Mouse (Mus musculus): ENCODE results near the gene Irf8. TPM values are rescaled to one million over a fixed set of nuclear protein-coding genes. Genes with fewer than 3 reads are reported as not detected.
"Not testable (repeated sequence)": the region's sequence is repeated elsewhere in the genome, so short reads cannot be mapped to it uniquely, and the experiment has no call there.

Irf8 gene
- polyA plus RNA-seq, 1 experiment from 2014 or later, result 11.6 TPM

DNA sequence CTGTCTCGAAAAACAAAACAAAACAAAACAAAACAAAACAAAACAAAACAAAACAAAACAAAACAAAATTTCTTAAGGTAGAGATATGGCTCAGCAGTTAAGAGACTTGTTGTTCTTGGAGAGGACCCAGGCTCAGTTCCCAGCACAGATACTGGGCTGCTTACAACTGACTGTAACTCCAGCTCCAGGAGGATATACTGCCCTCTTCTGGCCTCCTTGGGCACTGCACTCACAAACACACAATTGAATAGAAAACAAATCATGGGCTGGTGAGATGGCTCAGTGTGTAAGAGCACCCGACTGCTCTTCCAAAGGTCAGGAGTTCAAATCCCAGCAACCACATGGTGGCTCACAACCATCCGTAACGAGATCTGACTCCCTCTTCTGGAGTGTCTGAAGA lies 12.1 kb upstream of the Irf8 start:
- not testable (repeated sequence) for H3K4me1 ChIP-seq (replicated peaks); H3K36me3 ChIP-seq; H3K9me3 ChIP-seq (replicated peaks); H3K27me3 ChIP-seq; DNase-seq; H3K4me3 ChIP-seq (replicated peaks); H3K4me2 ChIP-seq; H3K9ac ChIP-seq; H3K27ac ChIP-seq; ATAC-seq (ENCODE audit: low read depth)
- 76% methylated on average over 4 of the region's 4 CpGs for WGBS (ENCODE audit: insufficient replicate concordance)

DNA sequence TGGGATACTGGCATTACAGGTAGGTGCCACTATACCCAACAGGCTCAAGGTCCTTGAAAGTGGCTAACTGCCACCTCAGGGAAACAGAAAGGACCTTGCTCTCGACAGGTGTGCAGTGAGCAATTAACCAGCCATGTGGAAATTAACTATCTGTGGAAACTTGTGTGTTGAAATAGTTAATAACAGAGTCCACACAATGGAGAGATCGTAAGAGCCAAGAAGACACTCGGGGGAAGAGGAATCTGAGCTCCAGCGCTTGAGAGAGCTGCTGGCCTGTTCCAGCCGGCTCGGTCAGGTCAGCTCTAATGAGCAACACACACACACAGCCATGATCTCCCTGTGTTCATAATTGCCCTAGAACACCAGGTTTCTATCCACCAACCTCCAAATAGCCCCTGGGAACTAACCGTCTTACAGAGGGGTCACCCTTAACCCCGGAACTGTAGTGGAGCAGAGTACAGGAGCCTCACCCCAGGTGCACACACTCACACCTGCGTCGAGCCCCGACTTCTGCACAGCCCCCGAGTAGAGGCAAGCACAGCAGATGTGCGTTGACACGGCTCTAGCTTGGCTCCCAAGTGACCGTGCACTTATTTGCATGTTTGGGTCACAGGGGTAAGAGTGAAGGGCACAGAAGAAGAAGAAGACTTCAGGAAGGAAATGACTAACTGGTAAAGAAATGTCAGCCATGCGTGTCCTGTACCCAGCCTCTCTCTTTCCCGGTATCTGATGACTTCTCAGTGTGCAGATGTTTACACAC lies 11.2 kb upstream of the Irf8 start:
- no peak overlapping the region for H3K4me3 ChIP-seq (replicated peaks)
- ATAC-seq (ENCODE audit: low read depth), result no peak
- WGBS (ENCODE audit: insufficient replicate concordance), result 54% methylated on average over 17 of the region's 17 CpGs
- H3K27me3 ChIP-seq, result no peaks in the 10 kb centered on the region; the same call in 1 of the 2 replicates
- no peak overlapping the region for H3K9ac ChIP-seq
- H3K4me1 ChIP-seq (replicated peaks), result peaks cover 9% of the 10 kb centered on the region; the same call in 1 of the 2 replicates
- H3K36me3 ChIP-seq, result no peaks in the 10 kb centered on the region
- H3K27ac ChIP-seq, result no peak overlapping the region
- DNase-seq, result no peak
- no peaks in the 10 kb centered on the region for H3K9me3 ChIP-seq (replicated peaks)
- no peak overlapping the region for H3K4me2 ChIP-seq

GRCm38 (mm10) chr8:120725576-120725950 lies 10.6 kb upstream of the Irf8 start:
- H3K4me3 ChIP-seq (replicated peaks), result no peak overlapping the region
- H3K27ac ChIP-seq, result no peak overlapping the region
- no peaks in the 10 kb centered on the region; the same call in 1 of the 2 replicates for H3K27me3 ChIP-seq
- no peak overlapping the region for H3K9ac ChIP-seq
- 53% methylated on average over 5 of the region's 5 CpGs for WGBS (ENCODE audit: insufficient replicate concordance)
- no peak for DNase-seq
- no peaks in the 10 kb centered on the region for H3K36me3 ChIP-seq
- ATAC-seq (ENCODE audit: low read depth), result no peak
- H3K9me3 ChIP-seq (replicated peaks), result no peaks in the 10 kb centered on the region
- no peak overlapping the region for H3K4me2 ChIP-seq
- H3K4me1 ChIP-seq (replicated peaks), result peaks cover 9% of the 10 kb centered on the region; the same call in 1 of the 2 replicates

DNA sequence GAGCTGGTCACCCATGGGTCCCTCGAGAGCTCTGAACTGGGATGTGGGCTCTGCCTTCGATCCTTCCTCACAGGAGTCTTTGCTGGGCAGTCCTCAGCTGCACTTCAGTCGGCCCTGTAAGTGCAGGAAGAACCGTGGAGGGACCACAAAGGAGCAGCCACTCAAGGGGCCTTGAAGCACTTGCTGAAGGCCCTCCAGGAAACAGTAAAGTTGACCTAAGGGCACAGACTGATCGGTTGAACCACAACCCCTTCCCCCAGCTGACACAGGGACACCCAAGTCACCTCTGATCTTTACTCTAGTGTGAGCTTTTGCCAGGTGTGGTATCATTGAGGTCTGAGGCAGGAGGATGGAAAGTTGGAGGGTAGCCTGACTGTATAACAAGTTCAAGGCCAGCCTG lies 10.1 kb upstream of the Irf8 start:
- 23% methylated on average over 5 of the region's 5 CpGs for WGBS (ENCODE audit: insufficient replicate concordance)
- H3K36me3 ChIP-seq, result no peaks in the 10 kb centered on the region
- DNase-seq, result no peak
- no peak overlapping the region for H3K9ac ChIP-seq
- no peak for ATAC-seq (ENCODE audit: low read depth)
- no peak overlapping the region for H3K27ac ChIP-seq
- no peak overlapping the region for H3K4me3 ChIP-seq (replicated peaks)
- H3K27me3 ChIP-seq, result no peaks in the 10 kb centered on the region; the same call in 1 of the 2 replicates
- H3K4me2 ChIP-seq, result no peak overlapping the region
- no peaks in the 10 kb centered on the region for H3K9me3 ChIP-seq (replicated peaks)
- peaks cover 9% of the 10 kb centered on the region; the same call in 1 of the 2 replicates for H3K4me1 ChIP-seq (replicated peaks)

DNA sequence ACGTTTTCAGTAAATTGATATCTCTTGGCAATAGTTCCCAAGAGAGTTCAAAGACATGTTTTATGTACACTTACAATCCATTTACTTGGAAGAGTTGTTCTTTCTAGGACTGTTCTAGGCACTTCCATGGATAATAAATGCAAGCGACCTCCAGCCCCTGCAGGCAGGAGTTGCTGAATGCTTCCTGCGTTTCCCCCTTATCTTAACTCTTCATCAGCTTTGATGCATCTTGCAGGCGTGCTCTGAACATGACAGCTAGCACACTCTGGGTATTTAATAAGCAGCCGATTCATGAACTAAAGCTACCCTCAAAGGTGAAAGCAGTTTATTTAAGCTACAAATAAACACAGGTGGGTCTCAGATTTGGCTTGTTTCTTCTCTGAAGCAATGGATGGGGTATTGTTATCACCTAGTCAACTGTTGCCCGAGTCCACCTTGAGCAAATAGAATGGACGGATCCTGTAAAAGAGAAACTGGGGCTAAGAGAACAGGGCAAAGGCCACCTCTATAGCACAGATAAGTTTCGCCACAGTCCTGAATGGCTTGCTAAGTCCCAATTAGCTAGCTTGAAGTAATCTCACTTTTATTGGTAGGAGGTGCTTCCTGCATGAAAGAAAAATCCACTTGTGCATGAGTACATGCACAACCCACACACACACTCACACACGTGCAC lies 7.5 kb upstream of the Irf8 start:
- ATAC-seq (ENCODE audit: low read depth) (no peak), DNase-seq (no peak)
- Histone ChIP-seq H3K9ac (no peak overlapping the region), H3K4me2 (no peak overlapping the region), H3K4me3 (replicated peaks) (no peak overlapping the region), H3K27ac (no peak overlapping the region), H3K36me3 (no peaks in the 10 kb centered on the region), H3K9me3 (replicated peaks) (no peaks in the 10 kb centered on the region), H3K4me1 (replicated peaks) (peaks cover 9% of the 10 kb centered on the region; the same call in 1 of the 2 replicates), H3K27me3 (peaks cover 4% of the 10 kb centered on the region; the same call in 1 of the 2 replicates)
- 43% methylated on average over 9 of the region's 9 CpGs for WGBS (ENCODE audit: insufficient replicate concordance)

GRCm38 (mm10) chr8:120731582-120731981 lies 4.6 kb upstream of the Irf8 start:
- Histone ChIP-seq H3K4me3 (replicated peaks) (no peak overlapping the region), H3K4me2 (no peak overlapping the region), H3K36me3 (no peaks in the 10 kb centered on the region), H3K27ac (no peak overlapping the region), H3K9me3 (replicated peaks) (no peaks in the 10 kb centered on the region), H3K27me3 (peaks cover 32% of the 10 kb centered on the region), H3K4me1 (replicated peaks) (peaks cover 7% of the 10 kb centered on the region; the same call in 1 of the 2 replicates), H3K9ac (no peak overlapping the region)
- DNase-seq (no peak), ATAC-seq (ENCODE audit: low read depth) (no peak)
- 49% methylated on average over 14 of the region's 14 CpGs for WGBS (ENCODE audit: insufficient replicate concordance)

DNA sequence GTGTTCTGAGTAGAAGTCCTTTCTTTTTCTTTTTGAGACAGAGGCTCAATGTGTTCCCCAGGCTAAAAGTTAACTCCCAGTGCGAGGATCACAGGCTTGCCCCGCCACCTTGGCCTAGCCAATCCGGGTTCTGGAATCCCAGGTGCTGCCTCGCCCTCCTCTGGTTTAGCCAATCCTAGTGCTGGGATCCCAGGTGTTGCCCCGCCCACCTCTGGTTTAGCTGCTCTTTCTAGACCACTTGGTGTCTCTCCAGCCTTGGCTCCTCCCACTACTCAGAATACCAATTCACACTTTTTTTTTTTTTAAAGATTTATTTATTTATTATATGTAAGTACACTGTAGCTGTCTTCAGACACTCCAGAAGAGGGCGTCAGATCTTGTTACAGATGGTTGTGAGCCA lies 4.1 kb upstream of the Irf8 start:
- peaks cover 7% of the 10 kb centered on the region; the same call in 1 of the 2 replicates for H3K4me1 ChIP-seq (replicated peaks)
- H3K27me3 ChIP-seq, result peaks cover 37% of the 10 kb centered on the region
- ATAC-seq (ENCODE audit: low read depth) (no peak), DNase-seq (no peak)
- H3K9me3 ChIP-seq (replicated peaks), result no peaks in the 10 kb centered on the region
- no peak overlapping the region for H3K27ac ChIP-seq
- WGBS (ENCODE audit: insufficient replicate concordance), result 57% methylated on average over 6 of the region's 6 CpGs
- no peak overlapping the region for H3K4me2 ChIP-seq
- H3K9ac ChIP-seq, result no peak overlapping the region
- no peak overlapping the region for H3K4me3 ChIP-seq (replicated peaks)
- no peaks in the 10 kb centered on the region for H3K36me3 ChIP-seq

GRCm38 (mm10) chr8:120736486-120736885 lies 328 bp downstream of the Irf8 start:
- Histone ChIP-seq H3K36me3 (no peaks in the 10 kb centered on the region), H3K4me2 (peak overlapping the region; percentile 67), H3K9ac (peak overlapping the region; percentile 33; the same call in 1 of the 2 replicates), H3K4me1 (replicated peaks) (0 out of 2 replicates have a peak, but pooled peaks cover 3% of the 10 kb centered on the region), H3K27me3 (peaks cover 50% of the 10 kb centered on the region), H3K9me3 (replicated peaks) (no peaks in the 10 kb centered on the region), H3K27ac (no peak overlapping the region), H3K4me3 (replicated peaks) (peak overlapping the region; percentile 47)
- DNase-seq (no peak), ATAC-seq (ENCODE audit: low read depth) (no peak)
- 3% methylated on average over 11 of the region's 11 CpGs for WGBS (ENCODE audit: insufficient replicate concordance)

GRCm38 (mm10) chr8:120737166-120737565 lies 1.0 kb downstream of the Irf8 start:
- DNase-seq (no peak), ATAC-seq (ENCODE audit: low read depth) (no peak)
- Histone ChIP-seq H3K4me1 (replicated peaks) (0 out of 2 replicates have a peak, but pooled peaks cover 3% of the 10 kb centered on the region), H3K9ac (no peak overlapping the region; the same call in 1 of the 2 replicates), H3K9me3 (replicated peaks) (no peaks in the 10 kb centered on the region), H3K4me2 (peak overlapping the region; percentile 67), H3K27ac (no peak overlapping the region), H3K36me3 (no peaks in the 10 kb centered on the region), H3K4me3 (replicated peaks) (peak overlapping the region; percentile 47), H3K27me3 (peaks cover 47% of the 10 kb centered on the region)
- 42% methylated on average over 7 of the region's 7 CpGs for WGBS (ENCODE audit: insufficient replicate concordance)

DNA sequence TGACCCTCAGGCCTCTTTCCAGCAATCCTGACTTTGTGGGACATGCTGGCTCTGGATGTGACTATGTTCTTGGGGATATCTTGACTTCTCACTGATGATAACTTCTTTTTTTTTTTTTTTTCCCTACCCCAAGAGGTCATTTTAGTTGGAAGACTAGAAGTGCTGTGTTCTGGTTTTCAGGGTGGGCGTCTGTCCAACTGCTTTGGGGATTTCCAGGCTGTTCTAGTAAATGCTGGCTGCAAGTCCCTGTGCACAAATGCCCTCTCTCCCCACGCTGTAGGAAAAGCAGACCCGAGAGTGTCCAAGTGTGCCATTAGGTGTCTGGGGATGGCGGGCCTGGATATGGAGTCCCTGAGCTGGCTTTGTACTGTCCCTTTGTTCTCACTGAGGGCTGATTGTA lies 2.6 kb downstream of the Irf8 start:
- DNase-seq, result no peak
- Histone ChIP-seq H3K4me3 (replicated peaks) (no peak overlapping the region; the same call in 1 of the 2 replicates), H3K36me3 (no peaks in the 10 kb centered on the region), H3K4me2 (no peak overlapping the region), H3K9me3 (replicated peaks) (no peaks in the 10 kb centered on the region), H3K9ac (no peak overlapping the region), H3K4me1 (replicated peaks) (peaks cover 9% of the 10 kb centered on the region), H3K27ac (no peak overlapping the region), H3K27me3 (peaks cover 46% of the 10 kb centered on the region)
- no peak for ATAC-seq (ENCODE audit: low read depth)
- 58% methylated on average over 4 of the region's 4 CpGs for WGBS (ENCODE audit: insufficient replicate concordance)

- peaks cover 16% of the 10 kb centered on the region for H3K4me1 ChIP-seq (replicated peaks)
- 86% methylated on average over 15 of the region's 15 CpGs for WGBS (ENCODE audit: insufficient replicate concordance)
Measured at GRCm38 (mm10) chr8:120739526-120739925, 3.4 kb downstream of the Irf8 start.

More at GRCm38 (mm10) chr8:120739526-120739925, 3.4 kb downstream of the Irf8 start:
- peaks cover 39% of the 10 kb centered on the region for H3K27me3 ChIP-seq
- no peak overlapping the region for H3K27ac ChIP-seq
- no peaks in the 10 kb centered on the region for H3K36me3 ChIP-seq
- no peaks in the 10 kb centered on the region for H3K9me3 ChIP-seq (replicated peaks)
- ATAC-seq (ENCODE audit: low read depth) (no peak), DNase-seq (no peak)
- H3K9ac ChIP-seq, result no peak overlapping the region
- no peak overlapping the region for H3K4me3 ChIP-seq (replicated peaks)
- no peak overlapping the region for H3K4me2 ChIP-seq

All from liver, embryonic 13.5 days (tissue).